Mouse (Mus musculus) intestine, embryonic 14.5 days (tissue): ENCODE results near the gene 2310022A10Rik. TPM values are rescaled to one million over a fixed set of nuclear protein-coding genes. Genes with fewer than 3 reads are reported as not detected.

Source experiments
- ATAC-seq: fragments of 200-750 bp; cut with Nextera tagmentation; replicated peaks from 2 replicates; pipeline ENCODE4 v1.8.0; 2017; ENCODE audit warnings: low read depth, moderate number of reproducible peaks, moderate TSS enrichment, moderate library complexity; ENCODE audit not compliant: low FRiP score, low TSS enrichment
- DNase-seq: peaks from one replicate; pipeline ENCODE4 v3.0.0-alpha.2; 2018; ENCODE audit warnings: low spot score
- H3K27ac ChIP-seq: fragments of 300-500 bp; sonication (generic); 2 replicates; pipeline ENCODE4 v1.5.1; 2014; ENCODE audit warnings: low read depth, mild to moderate bottlenecking, control low read depth
- H3K27me3 ChIP-seq: fragments of 300-500 bp; sonication (generic); replicated peaks from 2 replicates; pipeline ENCODE4 v1.6.1; 2014; ENCODE audit warnings: low read length, control low read depth; ENCODE audit not compliant: control insufficient read depth, insufficient read depth
- H3K36me3 ChIP-seq: fragments of 300-500 bp; sonication (generic); 2 replicates; pipeline ENCODE4 v1.6.1; 2014; ENCODE audit warnings: low read length, control low read depth; ENCODE audit not compliant: control insufficient read depth, insufficient read depth
- H3K4me1 ChIP-seq: fragments of 300-500 bp; sonication (generic); replicated peaks from 2 replicates; pipeline ENCODE4 v1.6.1; 2014; ENCODE audit warnings: low read length, control low read depth, mixed read lengths; ENCODE audit not compliant: control insufficient read depth, insufficient read depth
- H3K4me2 ChIP-seq: fragments of 300-500 bp; sonication (generic); 2 replicates; pipeline ENCODE4 v1.6.1; 2014; ENCODE audit warnings: low read length
- H3K4me3 ChIP-seq: fragments of 300-500 bp; sonication (generic); 2 replicates; pipeline ENCODE4 v1.5.1; 2014; ENCODE audit warnings: low read depth, low read length, control low read depth, mixed read lengths
- H3K9ac ChIP-seq: fragments of 300-500 bp; sonication (generic); 2 replicates; pipeline ENCODE4 v1.6.1; 2014; ENCODE audit warnings: mild to moderate bottlenecking, low read length
- H3K9me3 ChIP-seq: fragments of 300-500 bp; sonication (generic); 2 replicates; pipeline ENCODE4 v1.6.1; 2016; ENCODE audit warnings: low read length, control low read depth; ENCODE audit not compliant: control insufficient read depth
- WGBS: fragments of 180-500 bp; shearing (Covaris S2); extraction: QIAGEN DNeasy Blood & Tissue Kit; methylation state at CpG from one replicate; pipeline ENCODE4 v1.1.7; 2014; 5-methylcytosine and 5-hydroxymethylcytosine counted together
- polyA plus RNA-seq: library from polyadenylated mRNA; unstranded; fragments of >200 nt; fragmentation: Nextera tagmentation; extraction: Ambion mirVana; gene quantifications from 2 replicates; pipeline ENCODE4 v1.2.1, GENCODE M21; 2014

The 2310022A10Rik gene
- polyA plus RNA-seq, 1 experiment from 2014 or later: 20.8 TPM

- Histone ChIP-seq H3K27me3 (no peaks in the 10 kb centered on the region), H3K9ac (no peak overlapping the region), H3K9me3 (no peaks in the 10 kb centered on the region), H3K4me1 (no peaks in the 10 kb centered on the region), H3K4me2 (no peak overlapping the region), H3K4me3 (no peak overlapping the region), H3K27ac (no peak overlapping the region), H3K36me3 (peaks cover 56% of the 10 kb centered on the region)
- ATAC-seq (no peak), DNase-seq (no peak)
- WGBS: 78% methylated on average over 2 of the region's 2 CpGs
Measured at GRCm38 (mm10) chr7:27535386-27535785, 17.6 kb upstream of the 2310022A10Rik start.

DNA sequence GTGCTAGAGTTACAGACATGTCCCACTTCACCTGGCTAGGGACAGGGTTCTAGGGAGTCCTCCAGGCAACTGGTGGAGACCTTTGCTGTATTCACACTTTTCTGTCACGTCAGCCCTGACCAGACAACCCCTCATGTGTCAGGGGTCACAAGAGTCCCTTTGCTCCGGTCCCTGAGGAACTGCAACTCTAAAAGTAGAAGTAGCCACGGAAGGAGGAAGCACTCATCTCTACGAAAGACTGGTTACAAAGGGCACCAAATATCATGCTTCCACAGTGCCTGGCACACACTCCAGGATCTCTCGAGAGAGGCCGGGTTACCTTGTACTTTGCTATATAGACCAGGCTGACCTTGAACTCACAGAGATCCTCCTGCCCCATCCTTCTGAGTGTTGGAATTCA lies 16.4 kb upstream of the 2310022A10Rik start:
- Histone ChIP-seq H3K36me3 (peaks cover 51% of the 10 kb centered on the region), H3K4me2 (no peak overlapping the region), H3K4me1 (no peaks in the 10 kb centered on the region), H3K9ac (no peak overlapping the region), H3K9me3 (no peaks in the 10 kb centered on the region), H3K4me3 (no peak overlapping the region), H3K27ac (no peak overlapping the region), H3K27me3 (no peaks in the 10 kb centered on the region)
- 86% methylated on average over 6 of the region's 6 CpGs for WGBS
- ATAC-seq (no peak), DNase-seq (no peak)

DNA sequence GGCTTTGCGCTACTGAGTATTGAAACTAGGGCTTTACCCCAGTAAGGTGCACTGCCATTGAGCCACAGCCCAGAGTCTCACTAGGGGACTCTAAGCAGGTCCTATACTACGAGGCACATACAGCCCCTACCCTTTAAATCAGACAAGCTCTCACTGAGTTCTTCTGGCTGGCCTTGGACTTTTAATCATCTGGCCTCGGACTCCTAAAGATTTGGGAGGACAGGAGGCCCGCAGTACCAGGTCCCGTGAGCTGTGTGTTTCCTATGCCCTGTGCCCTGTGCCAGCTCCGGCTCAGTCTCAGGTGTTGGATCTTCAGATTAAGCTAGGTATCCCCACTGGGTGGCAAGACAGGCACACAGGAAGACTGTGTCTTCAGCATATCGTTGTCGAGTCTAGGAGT lies 15.0 kb upstream of the 2310022A10Rik start:
- Histone ChIP-seq H3K4me1 (peaks cover 1% of the 10 kb centered on the region; the same call in 1 of the 2 replicates), H3K27me3 (no peaks in the 10 kb centered on the region), H3K36me3 (peaks cover 42% of the 10 kb centered on the region), H3K27ac (no peak overlapping the region), H3K9me3 (no peaks in the 10 kb centered on the region), H3K9ac (no peak overlapping the region), H3K4me2 (no peak overlapping the region), H3K4me3 (no peak overlapping the region)
- ATAC-seq: no peak
- DNase-seq: no peak
- WGBS: 87% methylated on average over 8 of the region's 8 CpGs

GRCm38 (mm10) chr7:27538797-27539196 lies 14.2 kb upstream of the 2310022A10Rik start:
- Histone ChIP-seq H3K9me3 (no peaks in the 10 kb centered on the region), H3K4me1 (peaks cover 7% of the 10 kb centered on the region), H3K27me3 (no peaks in the 10 kb centered on the region), H3K4me3 (no peak overlapping the region), H3K9ac (no peak overlapping the region), H3K36me3 (peaks cover 35% of the 10 kb centered on the region), H3K4me2 (no peak overlapping the region), H3K27ac (no peak overlapping the region)
- ATAC-seq (no peak), DNase-seq (no peak)
- WGBS: 96% methylated on average over 2 of the region's 2 CpGs

DNA sequence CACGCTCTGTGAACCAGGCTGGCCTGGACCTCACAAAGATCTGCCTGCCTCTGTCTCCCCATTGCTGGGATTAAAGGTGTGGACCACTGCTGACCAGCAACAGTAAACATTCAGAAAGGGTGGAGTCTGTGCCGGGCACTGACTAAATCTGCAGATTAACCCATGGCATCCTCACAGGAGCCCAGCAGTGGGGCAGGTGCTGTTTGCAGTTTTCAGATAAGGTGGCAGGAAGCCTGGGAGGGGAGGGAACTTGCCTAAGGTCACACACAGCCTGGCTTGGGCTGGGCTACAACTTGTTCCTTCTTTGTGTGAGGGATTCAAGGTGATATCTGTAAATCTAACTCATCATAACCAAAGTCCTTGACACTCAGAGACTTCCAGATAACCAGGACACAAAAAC lies 12.5 kb upstream of the 2310022A10Rik start:
- H3K9me3 ChIP-seq: no peaks in the 10 kb centered on the region
- peaks cover 34% of the 10 kb centered on the region for H3K36me3 ChIP-seq
- whole genome bisulfite sequencing: 54% methylated on average over 2 of the region's 2 CpGs
- DNase-seq (no peak), ATAC-seq (no peak)
- H3K27me3 ChIP-seq: no peaks in the 10 kb centered on the region
- H3K4me2 ChIP-seq: no peak overlapping the region
- H3K27ac ChIP-seq: no peak overlapping the region
- H3K4me3 ChIP-seq: no peak overlapping the region
- peaks cover 12% of the 10 kb centered on the region for H3K4me1 ChIP-seq
- no peak overlapping the region for H3K9ac ChIP-seq

- Histone ChIP-seq H3K4me3 (no peak overlapping the region), H3K27ac (no peak overlapping the region), H3K9me3 (no peaks in the 10 kb centered on the region), H3K27me3 (no peaks in the 10 kb centered on the region), H3K9ac (no peak overlapping the region), H3K4me1 (peaks cover 12% of the 10 kb centered on the region), H3K4me2 (no peak overlapping the region), H3K36me3 (peaks cover 30% of the 10 kb centered on the region)
- DNase-seq (no peak), ATAC-seq (no peak)
- 86% methylated on average over 6 of the region's 6 CpGs for WGBS
Measured at GRCm38 (mm10) chr7:27540935-27541334, 12.1 kb upstream of the 2310022A10Rik start.

DNA sequence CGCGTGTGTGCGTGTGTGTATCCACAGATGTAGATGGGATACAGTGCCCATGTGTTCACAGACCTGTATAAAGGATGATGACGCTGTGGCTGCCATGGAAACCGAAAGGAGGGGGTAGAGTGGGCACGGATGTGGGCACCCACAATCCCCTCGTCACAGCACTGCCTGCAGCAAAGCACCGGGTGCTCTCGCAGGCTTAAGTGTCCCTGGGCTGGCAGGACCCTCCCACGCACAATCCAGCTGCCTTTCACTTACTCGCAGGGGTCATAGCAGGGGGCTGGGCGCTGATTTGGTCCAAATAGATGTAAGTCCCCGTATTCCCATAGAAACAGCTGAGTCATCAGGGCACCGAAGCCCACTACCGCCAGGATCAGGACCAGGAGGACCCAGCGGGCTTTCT lies 11.6 kb upstream of the 2310022A10Rik start:
- Histone ChIP-seq H3K9me3 (no peaks in the 10 kb centered on the region), H3K4me3 (no peak overlapping the region), H3K27me3 (no peaks in the 10 kb centered on the region), H3K4me2 (no peak overlapping the region), H3K9ac (no peak overlapping the region), H3K36me3 (peaks cover 25% of the 10 kb centered on the region), H3K27ac (no peak overlapping the region), H3K4me1 (peaks cover 12% of the 10 kb centered on the region)
- ATAC-seq (no peak), DNase-seq (no peak)
- WGBS: 77% methylated on average over 16 of the region's 16 CpGs

DNA sequence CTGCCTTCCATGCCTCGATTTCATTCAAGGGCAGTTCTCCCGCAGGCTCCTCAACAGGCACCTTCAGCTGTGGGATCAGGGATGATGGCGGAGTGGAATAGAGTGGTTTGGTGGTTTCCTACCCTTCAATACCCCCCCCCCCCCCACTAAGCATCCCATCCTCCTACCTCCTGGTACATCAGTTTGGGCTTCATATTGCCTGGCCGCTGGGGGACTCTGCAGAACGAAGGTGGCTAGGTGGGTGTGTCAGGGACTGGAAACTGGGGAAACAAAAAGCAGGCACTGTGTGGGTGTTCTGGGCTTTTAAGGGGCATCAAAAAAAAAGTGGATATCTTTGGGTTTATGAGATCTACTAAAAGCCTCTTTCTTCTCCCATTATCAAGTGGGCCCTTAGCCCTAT lies 11.1 kb upstream of the 2310022A10Rik start:
- Histone ChIP-seq H3K36me3 (peaks cover 21% of the 10 kb centered on the region; the same call in 1 of the 2 replicates), H3K9ac (peak overlapping the region; percentile 40), H3K27ac (no peak overlapping the region), H3K9me3 (no peaks in the 10 kb centered on the region), H3K4me1 (peaks cover 12% of the 10 kb centered on the region), H3K4me2 (peak overlapping the region; percentile 85), H3K4me3 (peak overlapping the region; percentile 40), H3K27me3 (no peaks in the 10 kb centered on the region)
- DNase-seq: no peak
- ATAC-seq: no peak
- WGBS: 58% methylated on average over 5 of the region's 5 CpGs

- H3K9me3 ChIP-seq: no peaks in the 10 kb centered on the region
- H3K36me3 ChIP-seq: peaks cover 17% of the 10 kb centered on the region; the same call in 1 of the 2 replicates
- peak; percentile 87 for ATAC-seq
- H3K4me3 ChIP-seq: peak overlapping the region; percentile 40
- DNase-seq: peak; percentile 84
- peak overlapping the region; percentile 48; the same call in 1 of the 2 replicates for H3K27ac ChIP-seq
- no peaks in the 10 kb centered on the region for H3K27me3 ChIP-seq
- H3K9ac ChIP-seq: peak overlapping the region; percentile 40
- H3K4me1 ChIP-seq: peaks cover 12% of the 10 kb centered on the region
- WGBS: 2% methylated on average over 30 of the region's 30 CpGs
- peak overlapping the region; percentile 85 for H3K4me2 ChIP-seq
Measured at GRCm38 (mm10) chr7:27542392-27543033, 10.5 kb upstream of the 2310022A10Rik start.
